Mouse (Mus musculus): ENCODE data around the gene Vps45.
"Not testable (repeated sequence)": the region's sequence is repeated elsewhere in the genome, so short reads cannot be mapped to it uniquely, and the experiment has no call there.

Vps45 gene

GRCm38 (mm10) chr3:96064217-96064616, 6.0 kb upstream of the Vps45 start:
- CTCF ChIA-PET, result no interaction called here
- POLR2A ChIA-PET, result interaction anchor here in 1 of 4 experiments (0.9 to 8.4 kb wide), 3 partner anchors 156 to 414 kb away, joined by 3 to 68 read pairs (median 3); partner anchors contain the start of genes Bola1, Hist2h2ab, Hist2h2ac and Hist2h2bb

- ChIA-PET CTCF (no interaction called here), POLR2A (interaction anchor here in 2 of 4 experiments (0.8 to 2.1 kb wide), 4 partner anchors 10 to 207 kb away, joined by 3 to 7 read pairs (median 4); partner anchors contain the start of genes Bola1 (in 1 of the 2), Hist2h2ab (in 1 of the 2), Hist2h2ac (in 1 of the 2) and Hist2h2bb (in 1 of the 2))
Measured at GRCm38 (mm10) chr3:96063299-96063698, 5.0 kb upstream of the Vps45 start.

GRCm38 (mm10) chr3:96060146-96060545, 1.9 kb upstream of the Vps45 start:
- POLR2A ChIA-PET, result interaction anchor here in 1 of 4 experiments (1.0 to 1.1 kb wide), 3 partner anchors 9 to 209 kb away, joined by 3 to 5 read pairs (median 4); partner anchors contain the start of gene Hist2h2bb

GRCm38 (mm10) chr3:96057747-96058204, 490 bp downstream of the Vps45 start:
- CTCF ChIA-PET, result interaction anchor here (0.7 to 1.9 kb wide), 14 partner anchors 8 to 220 kb away, joined by 3 to 7 read pairs (median 4); partner anchors contain the start of genes Hist2h2ac (in 1 of the 4) and Hist2h2be (in 1 of the 4)
- POLR2A ChIA-PET, result interaction anchor here (0.6 to 3.7 kb wide), 80 partner anchors 8 to 986 kb away, joined by 3 to 31 read pairs (median 5); partner anchors contain the start of genes Hist2h2ac (in 4 of the 4), Hist2h2be (in 4 of the 4), Bola1 (in 3 of the 4) and Hist2h2ab (in 3 of the 4)

More at GRCm38 (mm10) chr3:96060146-96060545, 1.9 kb upstream of the Vps45 start:
- CTCF ChIA-PET, result interaction anchor here in 1 of 4 experiments (1.5 kb wide), 1 partner anchor 88 kb away, joined by 4 read pairs; no protein-coding TSS in a partner anchor

- ChIA-PET CTCF (interaction anchor here in 2 of 4 experiments (0.6 to 0.9 kb wide), 3 partner anchors 13 to 90 kb away, joined by 3 to 4 read pairs (median 3); no protein-coding TSS in a partner anchor), POLR2A (interaction anchor here in 2 of 4 experiments (0.6 to 3.7 kb wide), 3 partner anchors 68 to 164 kb away, joined by 3 to 31 read pairs (median 3); partner anchors contain the start of genes Bola1 (in 1 of the 2), Hist2h2ab (in 1 of the 2), Hist2h2ac (in 1 of the 2) and Hist2h2be (in 1 of the 2))
Measured at GRCm38 (mm10) chr3:96056031-96056430, 2.2 kb downstream of the Vps45 start.

GRCm38 (mm10) chr3:96055294-96055693, 3.0 kb downstream of the Vps45 start:
- POLR2A ChIA-PET, result no interaction called here

GRCm38 (mm10) chr3:96051839-96052238, 6.4 kb downstream of the Vps45 start:
- CTCF ChIA-PET, result interaction anchor here in 1 of 4 experiments (1.5 to 1.7 kb wide), 2 partner anchors 86 to 88 kb away, joined by 6 read pairs; no protein-coding TSS in a partner anchor
- POLR2A ChIA-PET, result interaction anchor here in 1 of 4 experiments (1.1 to 1.7 kb wide), 2 partner anchors 17 to 119 kb away, joined by 3 read pairs; no protein-coding TSS in a partner anchor

More at GRCm38 (mm10) chr3:96055294-96055693, 3.0 kb downstream of the Vps45 start:
- CTCF ChIA-PET, result interaction anchor here in 2 of 4 experiments (0.6 to 1.2 kb wide), 2 partner anchors 14 to 92 kb away, joined by 3 to 4 read pairs; no protein-coding TSS in a partner anchor

- CTCF ChIA-PET, result interaction anchor here in 2 of 4 experiments (1.1 to 1.7 kb wide), 3 partner anchors 85 to 87 kb away, joined by 4 to 6 read pairs (median 6); no protein-coding TSS in a partner anchor
- POLR2A ChIA-PET, result interaction anchor here in 1 of 4 experiments (1.7 kb wide), 1 partner anchor 120 kb away, joined by 3 read pairs; no protein-coding TSS in a partner anchor
Measured at GRCm38 (mm10) chr3:96051186-96051585, 7.1 kb downstream of the Vps45 start.

GRCm38 (mm10) chr3:96050779-96051178, 7.5 kb downstream of the Vps45 start:
- ChIA-PET POLR2A (interaction anchor here in 1 of 4 experiments (1.7 kb wide), 1 partner anchor 120 kb away, joined by 3 read pairs; no protein-coding TSS in a partner anchor), CTCF (interaction anchor here in 2 of 4 experiments (1.1 to 1.7 kb wide), 4 partner anchors 85 to 91 kb away, joined by 4 to 6 read pairs (median 4); no protein-coding TSS in a partner anchor)

- CTCF ChIA-PET, POLR2A ChIA-PET: not testable (repeated sequence)
Measured at GRCm38 (mm10) chr3:96044559-96044958, 13.7 kb downstream of the Vps45 start.

- ChIA-PET POLR2A (no interaction called here), CTCF (no interaction called here)
Measured at GRCm38 (mm10) chr3:96043104-96043503, 15.2 kb downstream of the Vps45 start.

- CTCF ChIA-PET, result no interaction called here
- POLR2A ChIA-PET, result interaction anchor here in 2 of 4 experiments (0.6 to 1.7 kb wide), 3 partner anchors 8 to 78 kb away, joined by 4 read pairs; no protein-coding TSS in a partner anchor
Measured at GRCm38 (mm10) chr3:96041079-96041478, 17.2 kb downstream of the Vps45 start.

- CTCF ChIA-PET, result no interaction called here
- POLR2A ChIA-PET, result interaction anchor here in 2 of 4 experiments (0.6 kb wide), 2 partner anchors 102 to 546 kb away, joined by 3 to 4 read pairs; no protein-coding TSS in a partner anchor
Measured at GRCm38 (mm10) chr3:96040663-96041006, 17.6 kb downstream of the Vps45 start.

GRCm38 (mm10) chr3:96039857-96040662, 18.2 kb downstream of the Vps45 start:
- ChIA-PET CTCF (no interaction called here), POLR2A (interaction anchor here in 2 of 4 experiments (0.6 kb wide), 3 partner anchors 84 to 546 kb away, joined by 3 to 4 read pairs (median 3); no protein-coding TSS in a partner anchor)

GRCm38 (mm10) chr3:96038851-96039250, 19.4 kb downstream of the Vps45 start:
- CTCF ChIA-PET, result no interaction called here

GRCm38 (mm10) chr3:96038156-96038555, 20.1 kb downstream of the Vps45 start:
- ChIA-PET POLR2A (no interaction called here), CTCF (no interaction called here)

More at GRCm38 (mm10) chr3:96038851-96039250, 19.4 kb downstream of the Vps45 start:
- POLR2A ChIA-PET, result no interaction called here

GRCm38 (mm10) chr3:96036796-96037195, 21.5 kb downstream of the Vps45 start:
- ChIA-PET POLR2A (no interaction called here), CTCF (no interaction called here)

- POLR2A ChIA-PET, result interaction anchor here in 3 of 4 experiments (0.7 to 1.3 kb wide), 4 partner anchors 8 to 210 kb away, joined by 3 to 4 read pairs (median 3); partner anchors contain the start of gene Vps45 (in 1 of the 3)
Measured at GRCm38 (mm10) chr3:96033046-96033445, 25.2 kb downstream of the Vps45 start.

More at GRCm38 (mm10) chr3:96033046-96033445, 25.2 kb downstream of the Vps45 start:
- CTCF ChIA-PET, result interaction anchor here in 1 of 4 experiments (0.6 kb wide), 1 partner anchor 332 kb away, joined by 3 read pairs; no protein-coding TSS in a partner anchor

Measured in embryonic stem cell, embryonic (primary cell).